Mouse (Mus musculus): Measurements from ENCODE around the gene Dll4. TPM values are rescaled to one million over a fixed set of nuclear protein-coding genes. Genes with fewer than 3 reads are reported as not detected.

Gene Dll4
- polyA plus RNA-seq, 1 experiment: 9.0 TPM

GRCm38 (mm10) chr2:119364969-119365368 lies 39.4 kb downstream of the Dll4 start:
- TF ChIP-seq POLR2A (IDR thresholded peaks at IDR 0.05; ENCODE audit: borderline replicate concordance, extremely low read depth, insufficient read depth, insufficient read length, poor library complexity, severe bottlenecking): no peak
- TF ChIP-seq CTCF (IDR thresholded peaks at IDR 0.05; ENCODE audit: borderline replicate concordance, extremely low read depth, insufficient read depth, insufficient read length): no peak
- DNase-seq (ENCODE audit: low read depth): no peak

GRCm38 (mm10) chr2:119367346-119367745 lies 41.8 kb downstream of the Dll4 start:
- no peak for DNase-seq (ENCODE audit: low read depth)
- TF ChIP-seq CTCF (IDR thresholded peaks at IDR 0.05; ENCODE audit: borderline replicate concordance, extremely low read depth, insufficient read depth, insufficient read length) (no peak), POLR2A (IDR thresholded peaks at IDR 0.05; ENCODE audit: borderline replicate concordance, extremely low read depth, insufficient read depth, insufficient read length, poor library complexity, severe bottlenecking) (no peak)

- TF ChIP-seq POLR2A (IDR thresholded peaks at IDR 0.05; ENCODE audit: borderline replicate concordance, extremely low read depth, insufficient read depth, insufficient read length, poor library complexity, severe bottlenecking) (no peak), CTCF (IDR thresholded peaks at IDR 0.05; ENCODE audit: borderline replicate concordance, extremely low read depth, insufficient read depth, insufficient read length) (no peak)
- no peak for DNase-seq (ENCODE audit: low read depth)
Measured at GRCm38 (mm10) chr2:119370116-119370515, 44.5 kb downstream of the Dll4 start.

GRCm38 (mm10) chr2:119377286-119377685 lies 51.7 kb downstream of the Dll4 start:
- no peak for DNase-seq (ENCODE audit: low read depth)

GRCm38 (mm10) chr2:119377826-119378225 lies 52.2 kb downstream of the Dll4 start:
- no peak for DNase-seq (ENCODE audit: low read depth)
- no peak for TF ChIP-seq POLR2A (IDR thresholded peaks at IDR 0.05; ENCODE audit: borderline replicate concordance, extremely low read depth, insufficient read depth, insufficient read length, poor library complexity, severe bottlenecking)
- TF ChIP-seq CTCF (IDR thresholded peaks at IDR 0.05; ENCODE audit: borderline replicate concordance, extremely low read depth, insufficient read depth, insufficient read length): no peak

More at GRCm38 (mm10) chr2:119377286-119377685, 51.7 kb downstream of the Dll4 start:
- TF ChIP-seq POLR2A (IDR thresholded peaks at IDR 0.05; ENCODE audit: borderline replicate concordance, extremely low read depth, insufficient read depth, insufficient read length, poor library complexity, severe bottlenecking) (no peak), CTCF (IDR thresholded peaks at IDR 0.05; ENCODE audit: borderline replicate concordance, extremely low read depth, insufficient read depth, insufficient read length) (no peak)

GRCm38 (mm10) chr2:119379455-119379854 lies 53.9 kb downstream of the Dll4 start:
- no peak for TF ChIP-seq POLR2A (IDR thresholded peaks at IDR 0.05; ENCODE audit: borderline replicate concordance, extremely low read depth, insufficient read depth, insufficient read length, poor library complexity, severe bottlenecking)
- TF ChIP-seq CTCF (IDR thresholded peaks at IDR 0.05; ENCODE audit: borderline replicate concordance, extremely low read depth, insufficient read depth, insufficient read length): no peak
- DNase-seq (ENCODE audit: low read depth): no peak

Other genes starting within 250 kb of the Dll4 start
- gene Rad51, start 213.0 kb upstream of the Dll4 start, polyA plus RNA-seq (2012; rRNA removed): 11.9 and 16.4 TPM in 2 replicates
- gene Rmdn3, start 168.8 kb upstream of the Dll4 start, polyA plus RNA-seq (2012; rRNA removed): 35.3 and 35.4 TPM in 2 replicates
- 5.3 and 6.3 TPM in 2 replicates for gene Gchfr, start 158.0 kb upstream of the Dll4 start, polyA plus RNA-seq (2012; rRNA removed)
- gene Gm14137, start 151.3 kb upstream of the Dll4 start, polyA plus RNA-seq (2012; rRNA removed): 0.03 TPM in 2 replicates
- gene Zfyve19, start 117.2 kb upstream of the Dll4 start, polyA plus RNA-seq (2012; rRNA removed): 69.2 and 132 TPM in 2 replicates
- 25.7 and 32.4 TPM in 2 replicates for gene Dnajc17, start 117.0 kb upstream of the Dll4 start, polyA plus RNA-seq (2012; rRNA removed)
- not detected in 2 replicates for gene Ppp1r14d, start 95.9 kb upstream of the Dll4 start, polyA plus RNA-seq (2012; rRNA removed)
- gene Spint1, start 88.4 kb upstream of the Dll4 start, polyA plus RNA-seq (2012; rRNA removed): 1.5 and 1.6 TPM in 2 replicates
- gene Rhov, start 54.5 kb upstream of the Dll4 start, polyA plus RNA-seq (2012; rRNA removed): 9.1 and 13.5 TPM in 2 replicates
- gene Vps18, start 37.0 kb upstream of the Dll4 start, polyA plus RNA-seq (2012; rRNA removed): 26.0 and 28.6 TPM in 2 replicates
- gene Chac1, start 25.4 kb downstream of the Dll4 start, polyA plus RNA-seq (2012; rRNA removed): 5.4 and 6.1 TPM in 2 replicates
- 11.9 and 15.2 TPM in 2 replicates for gene Ino80, start 151.9 kb downstream of the Dll4 start, polyA plus RNA-seq (2012; rRNA removed)
- gene Exd1, start 221.8 kb downstream of the Dll4 start, polyA plus RNA-seq (2012; rRNA removed): 0.32 and 0.44 TPM in 2 replicates
- gene Chp1, start 221.9 kb downstream of the Dll4 start, polyA plus RNA-seq (2012; rRNA removed): 63.6 and 67.7 TPM in 2 replicates

Measured in brain, embryonic 14.5 days (tissue).